Mouse (Mus musculus): ENCODE data around the gene Pou3f4.

- TF ChIP-seq POLR2A (IDR thresholded peaks at IDR 0.05; ENCODE audit: low read depth, low read length) (no peak), CTCF (conservative IDR thresholded peaks at IDR 0.05; ENCODE audit: insufficient read depth, insufficient read length, low read depth, low read length) (no peak)
Observed at GRCm38 (mm10) chrX:110814151-110814571, at the start of gene Pou3f4.
